Mouse (Mus musculus) ES-E14 (cell line): ENCODE data around the gene Iars. TPM values are rescaled to one million over a fixed set of nuclear protein-coding genes. Genes with fewer than 3 reads are reported as not detected.
"Not testable (repeated sequence)": the region's sequence is repeated elsewhere in the genome, so short reads cannot be mapped to it uniquely, and the experiment has no call there.

Experiments
- DNase-seq: peaks from one replicate; pipeline ENCODE4 v3.0.0-alpha.2; 2013; ENCODE audit warnings: low read depth, low spot score
- H3K27ac ChIP-seq: 2 replicates; pipeline ENCODE4 v1.5.1; 2012; ENCODE audit warnings: low read depth, mild to moderate bottlenecking, low read length, moderate library complexity, mixed read lengths; ENCODE audit not compliant: poor library complexity, insufficient read depth, severe bottlenecking
- H3K36me3 ChIP-seq: 2 replicates; pipeline ENCODE4 v1.6.1; 2012; ENCODE audit warnings: mild to moderate bottlenecking, low read length, moderate library complexity, mixed read lengths; ENCODE audit not compliant: control insufficient read depth, poor library complexity, insufficient read depth, severe bottlenecking
- H3K4me1 ChIP-seq, 2 experiments: fragments of 150-350 bp in 1 of 2; sonication (generic) in 1 of 2; 2 replicates each; pipeline ENCODE4 v1.6.1; 2012; ENCODE audit warnings: low read length in 2 of 2, mild to moderate bottlenecking in 1 of 2, mixed read lengths in 1 of 2; ENCODE audit not compliant: control insufficient read depth in 2 of 2, insufficient read depth in 2 of 2, poor library complexity in 1 of 2
- H3K4me3 ChIP-seq, 2 experiments: fragments of 150-350 bp in 1 of 2; sonication (generic) in 1 of 2; 2 replicates each; pipeline ENCODE4 v1.5.1; 2012; ENCODE audit warnings: low read length in 2 of 2, low read depth in 1 of 2, mild to moderate bottlenecking in 1 of 2, mixed read lengths in 1 of 2; ENCODE audit not compliant: insufficient read depth in 1 of 2, poor library complexity in 1 of 2, severe bottlenecking in 1 of 2
- H3K9ac ChIP-seq: 2 replicates; pipeline ENCODE4 v1.6.1; 2012; ENCODE audit warnings: low read depth, mild to moderate bottlenecking, low read length, mixed read lengths; ENCODE audit not compliant: poor library complexity, insufficient read depth, severe bottlenecking
- H3K9me3 ChIP-seq: fragments of 150-350 bp; sonication (generic); 2 replicates; pipeline ENCODE4 v1.6.1; 2012; ENCODE audit warnings: low read depth, mild to moderate bottlenecking, low read length; ENCODE audit not compliant: control insufficient read depth, insufficient read depth
- CHD2 ChIP-seq: IDR thresholded peaks from 2 replicates; pipeline ENCODE4 v1.6.1; 2014; ENCODE audit warnings: mild to moderate bottlenecking, low read depth, low read length, inconsistent platforms
- HCFC1 ChIP-seq: IDR thresholded peaks from 2 replicates; pipeline ENCODE4 v1.6.1; 2012; ENCODE audit warnings: low read length, inconsistent platforms, borderline replicate concordance; ENCODE audit not compliant: insufficient read depth
- MAFK ChIP-seq: IDR thresholded peaks from 2 replicates; pipeline ENCODE4 v1.6.1; 2014; ENCODE audit warnings: mild to moderate bottlenecking, low read depth, low read length, inconsistent platforms; ENCODE audit not compliant: insufficient read depth
- ZC3H11A ChIP-seq: IDR thresholded peaks from 2 replicates; pipeline ENCODE4 v1.6.1; 2012; ENCODE audit warnings: low read depth, mild to moderate bottlenecking, inconsistent platforms, low read length, borderline replicate concordance
- ZNF384 ChIP-seq: IDR thresholded peaks from 2 replicates; pipeline ENCODE4 v1.6.1; 2012; ENCODE audit warnings: low read depth, low read length, inconsistent platforms
- in situ Hi-C, 2 experiments: fragments of 600-800 bp; cut with MboI; formaldehyde crosslinking; loops; one replicate each; pipeline ENCODE4 v1.15.1; 2025; ENCODE audit warnings: low sequenced_read_pairs in 2 of 2, inconsistent platforms in 1 of 2; ENCODE audit not compliant: unreplicated experiment in 2 of 2
- total RNA-seq: library from RNA; depleted of rRNA; stranded (reverse); fragments of 300-350 nt; gene quantifications from 2 replicates; pipeline ENCODE4 v1.2.3, GENCODE M21; 2012; rRNA removed

Iars gene
- total RNA-seq, 1 experiment, result 139 TPM

GRCm38 (mm10) chr13:49765306-49765705 is 83.4 kb downstream of the Iars start:
- DNase-seq, result no peak
- TF ChIP-seq CHD2, result no peak
- no peak for TF ChIP-seq MAFK
- no peak for TF ChIP-seq ZNF384
- no peak for TF ChIP-seq ZC3H11A
- TF ChIP-seq HCFC1, result no peak
- Histone ChIP-seq H3K9me3 (no peaks in the 10 kb centered on the region), H3K27ac (no peak overlapping the region; the same call in 1 of the 2 replicates), H3K36me3 (no peaks in the 10 kb centered on the region), H3K4me3 (no peak overlapping the region), H3K9ac (no peak overlapping the region), H3K4me1 (no peaks in the 10 kb centered on the region)
- in situ Hi-C loops, result no loop called here

GRCm38 (mm10) chr13:49766269-49766668 is 84.4 kb downstream of the Iars start:
- no peaks in the 10 kb centered on the region for H3K36me3 ChIP-seq
- TF ChIP-seq MAFK, result no peak
- no peak for TF ChIP-seq HCFC1
- no peak for TF ChIP-seq ZNF384
- TF ChIP-seq CHD2, result no peak
- no peak for TF ChIP-seq ZC3H11A
- H3K9ac ChIP-seq, result no peak overlapping the region
- no peaks in the 10 kb centered on the region for H3K9me3 ChIP-seq
- no peak overlapping the region for H3K27ac ChIP-seq
- H3K4me1 ChIP-seq, result no peaks in the 10 kb centered on the region
- no peak for DNase-seq
- in situ Hi-C loops, result no loop called here
- no peak overlapping the region for H3K4me3 ChIP-seq

- Histone ChIP-seq H3K9ac (no peak overlapping the region), H3K36me3 (no peaks in the 10 kb centered on the region), H3K27ac (no peak overlapping the region), H3K4me3 (no peak overlapping the region), H3K4me1 (no peaks in the 10 kb centered on the region), H3K9me3 (no peaks in the 10 kb centered on the region)
- DNase-seq, result no peak
- no peak for TF ChIP-seq CHD2
- no peak for TF ChIP-seq ZNF384
- no peak for TF ChIP-seq HCFC1
- no peak for TF ChIP-seq ZC3H11A
- TF ChIP-seq MAFK, result no peak
- in situ Hi-C loops, result no loop called here
These were observed 86.1 kb downstream of the Iars start for GRCm38 (mm10) chr13:49768048-49768447.

- Histone ChIP-seq H3K4me1 (no peaks in the 10 kb centered on the region), H3K4me3 (no peak overlapping the region), H3K36me3 (no peaks in the 10 kb centered on the region), H3K27ac (no peak overlapping the region), H3K9me3 (no peaks in the 10 kb centered on the region), H3K9ac (no peak overlapping the region)
- TF ChIP-seq HCFC1, result no peak
- DNase-seq, result no peak
- in situ Hi-C loops, result no loop called here
These were observed 87.2 kb downstream of the Iars start for GRCm38 (mm10) chr13:49769111-49769510.

GRCm38 (mm10) chr13:49771536-49771935 is 89.6 kb downstream of the Iars start:
- H3K36me3 ChIP-seq, H3K9me3 ChIP-seq, DNase-seq, H3K4me3 ChIP-seq, in situ Hi-C loops, H3K9ac ChIP-seq, H3K4me1 ChIP-seq, H3K27ac ChIP-seq: not testable (repeated sequence)

Other genes with a start within 250 kb of the Iars start
- gene Tes3-ps, start 188.8 kb upstream of the Iars start, total RNA-seq, result 0.37 and 0.85 TPM in 2 replicates
- gene Ecm2, start 177.3 kb upstream of the Iars start, total RNA-seq, result 0.53 and 0.54 TPM in 2 replicates
- 0.11 TPM in 1 of 2 replicates, not detected in the other for gene Aspn, start 137.7 kb upstream of the Iars start, total RNA-seq
- 0.16 TPM in 1 of 2 replicates, not detected in the other for gene Omd, start 99.6 kb upstream of the Iars start, total RNA-seq
- 0.16 and 0.45 TPM in 2 replicates for gene Ogn, start 74.1 kb upstream of the Iars start, total RNA-seq
- gene Cenpp, start 29.3 kb upstream of the Iars start, total RNA-seq, result 21.0 and 25.4 TPM in 2 replicates
- 32.9 and 41.1 TPM in 2 replicates for gene Nol8, start 29.0 kb upstream of the Iars start, total RNA-seq
- not detected in 2 replicates for gene Gm30302, start 116.9 kb downstream of the Iars start, total RNA-seq